Mouse (Mus musculus): ENCODE measurements around the gene H2al1d. TPM values are rescaled to one million over a fixed set of nuclear protein-coding genes. Genes with fewer than 3 reads are reported as not detected.
"Not testable (repeated sequence)": the region's sequence is repeated elsewhere in the genome, so short reads cannot be mapped to it uniquely, and the experiment has no call there.

The H2al1d gene
- polyA plus RNA-seq, 1 experiment from 2014 or later, result not detected

DNA sequence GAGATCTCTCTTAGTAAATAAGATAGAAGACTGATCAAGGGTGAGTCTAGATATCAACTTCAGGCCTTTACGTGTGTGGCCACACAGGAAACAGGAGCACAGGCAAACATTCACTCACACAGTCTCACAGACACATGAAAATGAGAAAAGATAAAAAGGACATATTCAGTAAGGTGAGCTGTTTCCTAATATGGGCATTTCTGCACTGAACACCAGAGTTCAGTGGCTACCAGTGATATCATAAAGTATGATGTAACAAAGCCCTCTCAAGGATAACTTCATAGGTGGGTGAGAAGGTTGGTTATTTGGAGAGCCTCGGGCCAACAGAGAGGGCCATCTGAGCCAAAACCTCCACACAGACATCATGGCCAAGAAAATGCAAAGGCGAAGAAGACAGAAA is 9.7 kb upstream of the H2al1d start, which contains the start of gene H2al1a:
Gene H2al1a, plus strand, starts transcription at position 301 of the 400 bp plus-strand sequence.
- not testable (repeated sequence) for DNase-seq; H3K36me3 ChIP-seq (ENCODE audit: control insufficient read depth, insufficient read depth, low read length); H3K4me2 ChIP-seq (ENCODE audit: low read length); H3K27ac ChIP-seq (replicated peaks; ENCODE audit: low read depth, low read length); H3K4me3 ChIP-seq (replicated peaks; ENCODE audit: low read depth, low read length); H3K4me1 ChIP-seq (ENCODE audit: control insufficient read depth, insufficient read depth, low read length); H3K9ac ChIP-seq (replicated peaks; ENCODE audit: low read length); ATAC-seq (ENCODE audit: low FRiP score, low TSS enrichment); H3K27me3 ChIP-seq (ENCODE audit: control insufficient read depth, insufficient read depth, low read length); H3K9me3 ChIP-seq (ENCODE audit: control insufficient read depth, low read length)
- no CpG with 5 or more reads among the region's 3 CpGs for WGBS

DNA sequence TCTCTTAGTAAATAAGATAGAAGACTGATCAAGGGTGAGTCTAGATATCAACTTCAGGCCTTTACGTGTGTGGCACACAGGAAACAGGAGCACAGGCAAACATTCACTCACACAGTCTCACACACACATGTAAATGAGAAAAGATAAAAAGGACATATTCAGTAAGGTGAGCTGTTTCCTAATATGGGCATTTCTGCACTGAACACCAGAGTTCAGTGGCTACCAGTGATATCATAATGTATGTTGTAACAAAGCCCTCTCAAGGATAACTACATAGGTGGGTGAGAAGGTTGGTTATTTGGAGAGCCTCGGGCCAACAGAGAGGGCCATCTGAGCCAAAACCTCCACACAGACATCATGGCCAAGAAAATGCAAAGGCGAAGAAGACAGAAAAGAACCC is 6.5 kb upstream of the H2al1d start, which contains the start of gene H2al1b:
Gene H2al1b, plus strand, starts transcription at position 301 of the 400 bp plus-strand sequence.
- H3K4me1 ChIP-seq (ENCODE audit: control insufficient read depth, insufficient read depth, low read length); H3K4me3 ChIP-seq (replicated peaks; ENCODE audit: low read depth, low read length); ATAC-seq (ENCODE audit: low FRiP score, low TSS enrichment); DNase-seq; H3K27ac ChIP-seq (replicated peaks; ENCODE audit: low read depth, low read length); H3K36me3 ChIP-seq (ENCODE audit: control insufficient read depth, insufficient read depth, low read length); H3K4me2 ChIP-seq (ENCODE audit: low read length); H3K27me3 ChIP-seq (ENCODE audit: control insufficient read depth, insufficient read depth, low read length); H3K9ac ChIP-seq (replicated peaks; ENCODE audit: low read length); H3K9me3 ChIP-seq (ENCODE audit: control insufficient read depth, low read length): not testable (repeated sequence)
- 97% methylated on average over 1 of the region's 3 CpGs for WGBS

DNA sequence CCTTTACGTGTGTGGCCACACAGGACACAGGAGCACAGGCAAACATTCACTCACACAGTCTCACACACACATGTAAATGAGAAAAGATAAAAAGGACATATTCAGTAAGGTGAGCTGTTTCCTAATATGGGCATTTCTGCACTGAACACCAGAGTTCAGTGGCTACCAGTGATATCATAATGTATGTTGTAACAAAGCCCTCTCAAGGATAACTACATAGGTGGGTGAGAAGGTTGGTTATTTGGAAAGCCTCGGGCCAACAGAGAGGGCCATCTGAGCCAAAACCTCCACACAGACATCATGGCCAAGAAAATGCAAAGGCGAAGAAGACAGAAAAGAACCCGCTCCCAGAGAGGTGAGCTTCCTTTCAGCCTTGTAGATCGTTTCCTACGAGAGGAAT is 3.3 kb upstream of the H2al1d start, which contains the start of gene H2al1c:
Gene H2al1c, plus strand, starts transcription at position 301 of the 400 bp plus-strand sequence.
- H3K36me3 ChIP-seq (ENCODE audit: control insufficient read depth, insufficient read depth, low read length); DNase-seq; H3K27ac ChIP-seq (replicated peaks; ENCODE audit: low read depth, low read length); H3K27me3 ChIP-seq (ENCODE audit: control insufficient read depth, insufficient read depth, low read length); ATAC-seq (ENCODE audit: low FRiP score, low TSS enrichment); H3K4me2 ChIP-seq (ENCODE audit: low read length); H3K4me1 ChIP-seq (ENCODE audit: control insufficient read depth, insufficient read depth, low read length); H3K9ac ChIP-seq (replicated peaks; ENCODE audit: low read length); H3K9me3 ChIP-seq (ENCODE audit: control insufficient read depth, low read length); H3K4me3 ChIP-seq (replicated peaks; ENCODE audit: low read depth, low read length): not testable (repeated sequence)
- 67% methylated on average over 1 of the region's 6 CpGs for WGBS

DNA sequence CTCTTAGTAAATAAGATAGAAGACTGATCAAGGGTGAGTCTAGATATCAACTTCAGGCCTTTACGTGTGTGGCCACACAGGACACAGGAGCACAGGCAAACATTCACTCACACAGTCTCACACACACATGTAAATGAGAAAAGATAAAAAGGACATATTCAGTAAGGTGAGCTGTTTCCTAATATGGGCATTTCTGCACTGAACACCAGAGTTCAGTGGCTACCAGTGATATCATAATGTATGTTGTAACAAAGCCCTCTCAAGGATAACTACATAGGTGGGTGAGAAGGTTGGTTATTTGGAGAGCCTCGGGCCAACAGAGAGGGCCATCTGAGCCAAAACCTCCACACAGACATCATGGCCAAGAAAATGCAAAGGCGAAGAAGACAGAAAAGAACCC is 3.0 kb downstream of the H2al1d start, which contains the start of gene H2al1e:
Gene H2al1e, plus strand, starts transcription at position 301 of the 400 bp plus-strand sequence.
- no CpG with 5 or more reads among the region's 3 CpGs for WGBS
- not testable (repeated sequence) for H3K9me3 ChIP-seq (ENCODE audit: control insufficient read depth, low read length); H3K36me3 ChIP-seq (ENCODE audit: control insufficient read depth, insufficient read depth, low read length)

DNA sequence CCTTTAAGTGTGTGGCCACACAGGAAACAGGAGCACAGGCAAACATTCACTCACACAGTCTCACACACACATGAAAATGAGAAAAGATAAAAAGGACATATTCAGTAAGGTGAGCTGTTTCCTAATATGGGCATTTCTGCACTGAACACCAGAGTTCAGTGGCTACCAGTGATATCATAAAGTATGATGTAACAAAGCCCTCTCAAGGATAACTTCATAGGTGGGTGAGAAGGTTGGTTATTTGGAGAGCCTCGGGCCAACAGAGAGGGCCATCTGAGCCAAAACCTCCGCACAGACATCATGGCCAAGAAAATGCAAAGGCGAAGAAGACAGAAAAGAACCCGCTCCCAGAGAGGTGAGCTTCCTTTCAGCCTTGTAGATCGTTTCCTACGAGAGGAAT is 6.2 kb downstream of the H2al1d start, which contains the start of gene H2al1f:
Gene H2al1f, plus strand, starts transcription at position 301 of the 400 bp plus-strand sequence.
- not testable (repeated sequence) for H3K4me2 ChIP-seq (ENCODE audit: low read length); H3K27ac ChIP-seq (replicated peaks; ENCODE audit: low read depth, low read length)
- WGBS, result no CpG with 5 or more reads among the region's 6 CpGs

More for the DNA sequence above, 3.0 kb downstream of the H2al1d start, which contains the start of gene H2al1e:
- not testable (repeated sequence) for H3K9ac ChIP-seq (replicated peaks; ENCODE audit: low read length); H3K27ac ChIP-seq (replicated peaks; ENCODE audit: low read depth, low read length); H3K4me3 ChIP-seq (replicated peaks; ENCODE audit: low read depth, low read length); H3K27me3 ChIP-seq (ENCODE audit: control insufficient read depth, insufficient read depth, low read length); H3K4me2 ChIP-seq (ENCODE audit: low read length); ATAC-seq (ENCODE audit: low FRiP score, low TSS enrichment); DNase-seq; H3K4me1 ChIP-seq (ENCODE audit: control insufficient read depth, insufficient read depth, low read length)

DNA sequence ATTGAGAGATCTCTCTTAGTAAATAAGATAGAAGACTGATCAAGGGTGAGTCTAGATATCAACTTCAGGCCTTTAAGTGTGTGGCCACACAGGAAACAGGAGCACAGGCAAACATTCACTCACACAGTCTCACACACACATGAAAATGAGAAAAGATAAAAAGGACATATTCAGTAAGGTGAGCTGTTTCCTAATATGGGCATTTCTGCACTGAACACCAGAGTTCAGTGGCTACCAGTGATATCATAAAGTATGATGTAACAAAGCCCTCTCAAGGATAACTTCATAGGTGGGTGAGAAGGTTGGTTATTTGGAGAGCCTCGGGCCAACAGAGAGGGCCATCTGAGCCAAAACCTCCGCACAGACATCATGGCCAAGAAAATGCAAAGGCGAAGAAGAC is 9.3 kb downstream of the H2al1d start, which contains the start of gene H2al1g:
Gene H2al1g, plus strand, starts transcription at position 301 of the 400 bp plus-strand sequence.
- H3K27me3 ChIP-seq (ENCODE audit: control insufficient read depth, insufficient read depth, low read length); H3K4me2 ChIP-seq (ENCODE audit: low read length); H3K9ac ChIP-seq (replicated peaks; ENCODE audit: low read length); ATAC-seq (ENCODE audit: low FRiP score, low TSS enrichment); DNase-seq; H3K27ac ChIP-seq (replicated peaks; ENCODE audit: low read depth, low read length); H3K36me3 ChIP-seq (ENCODE audit: control insufficient read depth, insufficient read depth, low read length); H3K4me1 ChIP-seq (ENCODE audit: control insufficient read depth, insufficient read depth, low read length); H3K4me3 ChIP-seq (replicated peaks; ENCODE audit: low read depth, low read length); H3K9me3 ChIP-seq (ENCODE audit: control insufficient read depth, low read length): not testable (repeated sequence)
- no CpG with 5 or more reads among the region's 3 CpGs for WGBS

More for the DNA sequence above, 6.2 kb downstream of the H2al1d start, which contains the start of gene H2al1f:
- H3K9me3 ChIP-seq (ENCODE audit: control insufficient read depth, low read length); H3K36me3 ChIP-seq (ENCODE audit: control insufficient read depth, insufficient read depth, low read length); H3K4me1 ChIP-seq (ENCODE audit: control insufficient read depth, insufficient read depth, low read length); H3K9ac ChIP-seq (replicated peaks; ENCODE audit: low read length); H3K4me3 ChIP-seq (replicated peaks; ENCODE audit: low read depth, low read length); H3K27me3 ChIP-seq (ENCODE audit: control insufficient read depth, insufficient read depth, low read length); ATAC-seq (ENCODE audit: low FRiP score, low TSS enrichment); DNase-seq: not testable (repeated sequence)

DNA sequence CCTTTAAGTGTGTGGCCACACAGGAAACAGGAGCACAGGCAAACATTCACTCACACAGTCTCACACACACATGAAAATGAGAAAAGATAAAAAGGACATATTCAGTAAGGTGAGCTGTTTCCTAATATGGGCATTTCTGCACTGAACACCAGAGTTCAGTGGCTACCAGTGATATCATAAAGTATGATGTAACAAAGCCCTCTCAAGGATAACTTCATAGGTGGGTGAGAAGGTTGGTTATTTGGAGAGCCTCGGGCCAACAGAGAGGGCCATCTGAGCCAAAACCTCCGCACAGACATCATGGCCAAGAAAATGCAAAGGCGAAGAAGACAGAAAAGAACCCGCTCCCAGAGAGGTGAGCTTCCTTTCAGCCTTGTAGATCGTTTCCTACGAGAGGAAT is 12.6 kb downstream of the H2al1d start, which contains the start of gene H2al1h:
Gene H2al1h, plus strand, starts transcription at position 301 of the 400 bp plus-strand sequence.
- not testable (repeated sequence) for H3K27ac ChIP-seq (replicated peaks; ENCODE audit: low read depth, low read length); H3K4me1 ChIP-seq (ENCODE audit: control insufficient read depth, insufficient read depth, low read length); DNase-seq; H3K9me3 ChIP-seq (ENCODE audit: control insufficient read depth, low read length); H3K4me2 ChIP-seq (ENCODE audit: low read length); ATAC-seq (ENCODE audit: low FRiP score, low TSS enrichment); H3K4me3 ChIP-seq (replicated peaks; ENCODE audit: low read depth, low read length); H3K27me3 ChIP-seq (ENCODE audit: control insufficient read depth, insufficient read depth, low read length); H3K9ac ChIP-seq (replicated peaks; ENCODE audit: low read length); H3K36me3 ChIP-seq (ENCODE audit: control insufficient read depth, insufficient read depth, low read length)
- no CpG with 5 or more reads among the region's 6 CpGs for WGBS

DNA sequence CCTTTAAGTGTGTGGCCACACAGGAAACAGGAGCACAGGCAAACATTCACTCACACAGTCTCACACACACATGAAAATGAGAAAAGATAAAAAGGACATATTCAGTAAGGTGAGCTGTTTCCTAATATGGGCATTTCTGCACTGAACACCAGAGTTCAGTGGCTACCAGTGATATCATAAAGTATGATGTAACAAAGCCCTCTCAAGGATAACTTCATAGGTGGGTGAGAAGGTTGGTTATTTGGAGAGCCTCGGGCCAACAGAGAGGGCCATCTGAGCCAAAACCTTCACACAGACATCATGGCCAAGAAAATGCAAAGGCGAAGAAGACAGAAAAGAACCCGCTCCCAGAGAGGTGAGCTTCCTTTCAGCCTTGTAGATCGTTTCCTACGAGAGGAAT is 15.7 kb downstream of the H2al1d start, which contains the start of gene H2al1i:
Gene H2al1i, plus strand, starts transcription at position 301 of the 400 bp plus-strand sequence.
- H3K36me3 ChIP-seq (ENCODE audit: control insufficient read depth, insufficient read depth, low read length); H3K4me3 ChIP-seq (replicated peaks; ENCODE audit: low read depth, low read length); H3K9ac ChIP-seq (replicated peaks; ENCODE audit: low read length); ATAC-seq (ENCODE audit: low FRiP score, low TSS enrichment); DNase-seq; H3K27ac ChIP-seq (replicated peaks; ENCODE audit: low read depth, low read length); H3K9me3 ChIP-seq (ENCODE audit: control insufficient read depth, low read length); H3K4me2 ChIP-seq (ENCODE audit: low read length); H3K27me3 ChIP-seq (ENCODE audit: control insufficient read depth, insufficient read depth, low read length); H3K4me1 ChIP-seq (ENCODE audit: control insufficient read depth, insufficient read depth, low read length): not testable (repeated sequence)
- WGBS, result 85% methylated on average over 2 of the region's 5 CpGs

DNA sequence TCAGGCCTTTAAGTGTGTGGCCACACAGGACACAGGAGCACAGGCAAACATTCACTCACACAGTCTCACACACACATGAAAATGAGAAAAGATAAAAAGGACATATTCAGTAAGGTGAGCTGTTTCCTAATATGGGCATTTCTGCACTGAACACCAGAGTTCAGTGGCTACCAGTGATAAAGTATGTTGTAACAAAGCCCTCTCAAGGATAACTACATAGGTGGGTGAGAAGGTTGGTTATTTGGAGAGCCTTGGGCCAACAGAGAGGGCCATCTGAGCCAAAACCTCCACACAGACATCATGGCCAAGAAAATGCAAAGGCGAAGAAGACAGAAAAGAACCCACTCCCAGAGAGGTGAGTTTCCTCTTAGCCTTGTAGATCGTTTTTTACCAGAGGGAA is 18.9 kb downstream of the H2al1d start, which contains the start of gene H2al1j:
Gene H2al1j, plus strand, starts transcription at position 301 of the 400 bp plus-strand sequence.
- H3K4me1 ChIP-seq (ENCODE audit: control insufficient read depth, insufficient read depth, low read length); H3K4me2 ChIP-seq (ENCODE audit: low read length); H3K9me3 ChIP-seq (ENCODE audit: control insufficient read depth, low read length); DNase-seq; H3K4me3 ChIP-seq (replicated peaks; ENCODE audit: low read depth, low read length); H3K9ac ChIP-seq (replicated peaks; ENCODE audit: low read length); ATAC-seq (ENCODE audit: low FRiP score, low TSS enrichment); H3K36me3 ChIP-seq (ENCODE audit: control insufficient read depth, insufficient read depth, low read length); H3K27ac ChIP-seq (replicated peaks; ENCODE audit: low read depth, low read length); H3K27me3 ChIP-seq (ENCODE audit: control insufficient read depth, insufficient read depth, low read length): not testable (repeated sequence)
- 88% methylated on average over 2 of the region's 2 CpGs for WGBS

Data from midbrain, embryonic 14.5 days (tissue).